Mouse (Mus musculus) gastrocnemius, postnatal 4 days (tissue): ENCODE data around the gene Tcaim. TPM values are rescaled to one million over a fixed set of nuclear protein-coding genes. Genes with fewer than 3 reads are reported as not detected.

Source experiments
- DNase-seq, 2 experiments: peaks; one replicate each; pipeline ENCODE4 v3.0.0; 2021 to 2022; ENCODE audit warnings: low spot score in 2 of 2, mixed read lengths in 2 of 2
- long read RNA-seq, 2 experiments: library from polyadenylated mRNA; stranded (forward); transcript quantifications; one replicate each; pipeline ENCODE4 v2.0.0; 2021
- total RNA-seq, 2 experiments: library from RNA; stranded (reverse); gene quantifications; 2 replicates each; pipeline ENCODE4 v1.2.3; 2021

Tcaim gene
- 10 to 100 TPM; 12.7 to 19.9 TPM for total RNA-seq
- long read RNA-seq, experiment 1, transcript Tcaim-201 (11 exons, 3,049 nt), result major isoform, 8 of 15 reads
- long read RNA-seq, experiment 1, partial matches to known transcripts, result 2 of 15 reads
- long read RNA-seq, experiment 1, other reads (novel, unspliced or antisense), result 5 of 15 reads
- long read RNA-seq, experiment 2, transcript Tcaim-201 (11 exons, 3,049 nt), result major isoform, 13 of 18 reads
- long read RNA-seq, experiment 2, partial matches to known transcripts, result 1 of 18 reads
- long read RNA-seq, experiment 2, other reads (novel, unspliced or antisense), result 3 of 18 reads

- peak; percentile 82 to 91 for DNase-seq
Measured at GRCm38 (mm10) chr9:122805053-122805844, at the start of gene Tcaim. Tcaim (plus strand) TSS chr9:122805539.

- no peak for DNase-seq
Measured at GRCm38 (mm10) chr9:122757614-122758013, 47.7 kb upstream of the Tcaim start.

DNA sequence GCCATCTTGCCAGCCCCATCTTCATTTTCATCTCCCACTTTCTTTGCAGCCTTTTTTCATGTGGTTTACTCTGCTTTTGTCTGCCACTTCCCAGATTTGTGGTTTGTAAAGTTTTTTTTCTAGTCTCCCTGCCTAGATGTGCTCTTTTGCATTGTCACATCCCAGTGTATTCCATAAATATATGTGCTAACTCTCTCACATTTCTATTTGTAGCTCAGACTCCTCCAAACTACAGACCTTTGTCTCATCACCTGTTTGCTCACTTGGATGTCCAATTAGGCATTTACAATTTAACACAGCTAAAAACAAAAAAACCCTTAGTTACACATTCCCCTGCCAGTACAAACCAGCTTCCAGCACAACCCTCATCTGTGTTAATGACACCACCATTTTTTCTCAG, 45.2 kb upstream of the Tcaim start:
- DNase-seq, result no peak

DNA sequence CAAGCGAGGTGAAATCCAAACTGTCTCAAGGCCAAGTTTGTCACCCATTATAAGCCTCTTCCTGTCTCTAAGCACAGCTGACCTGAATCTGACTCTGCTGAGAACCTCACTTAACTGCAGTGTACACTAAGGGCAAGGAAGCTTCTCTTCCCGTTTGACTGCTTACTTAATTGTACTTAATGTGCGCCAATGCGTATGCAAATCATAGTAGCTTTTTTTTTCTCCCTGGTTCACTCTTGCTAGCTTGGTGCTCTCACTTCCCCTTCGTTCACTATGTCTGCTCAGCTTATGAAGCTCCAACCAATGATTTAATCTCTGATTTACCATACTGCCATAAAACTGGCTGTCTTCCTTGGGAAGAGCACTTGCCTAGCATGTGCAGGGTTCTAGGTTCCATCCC, 20.1 kb upstream of the Tcaim start:
- DNase-seq, result no peak

GRCm38 (mm10) chr9:122786534-122786933, 18.8 kb upstream of the Tcaim start:
- DNase-seq, result no peak

DNA sequence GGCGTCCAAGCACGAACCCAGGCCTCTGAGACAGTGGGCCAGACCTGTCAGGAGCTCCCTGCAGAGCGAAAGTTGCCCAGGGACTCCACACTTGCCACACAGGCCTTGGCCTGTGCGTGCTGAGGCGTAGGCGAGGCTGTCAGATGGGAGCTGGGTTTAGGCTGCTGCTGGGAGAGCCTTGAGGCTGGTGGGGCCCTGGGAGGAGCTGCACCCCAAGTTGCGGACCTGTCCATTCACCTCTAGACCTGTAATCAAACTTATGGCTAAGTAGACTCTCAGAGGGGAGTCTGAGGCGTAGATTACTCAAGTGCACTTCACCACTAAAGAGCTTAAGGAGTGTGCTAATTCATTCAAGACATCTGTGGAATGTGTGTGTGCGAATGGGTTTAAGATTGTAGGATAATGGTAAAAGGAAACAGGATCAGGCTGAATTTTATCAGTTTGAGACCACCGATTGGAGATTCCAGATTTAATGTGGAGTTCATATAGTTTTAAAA, 554 bp downstream of the Tcaim start:
- DNase-seq, result no peak

- DNase-seq, result no peak
Measured at GRCm38 (mm10) chr9:122807186-122807585, 1.8 kb downstream of the Tcaim start.

DNA sequence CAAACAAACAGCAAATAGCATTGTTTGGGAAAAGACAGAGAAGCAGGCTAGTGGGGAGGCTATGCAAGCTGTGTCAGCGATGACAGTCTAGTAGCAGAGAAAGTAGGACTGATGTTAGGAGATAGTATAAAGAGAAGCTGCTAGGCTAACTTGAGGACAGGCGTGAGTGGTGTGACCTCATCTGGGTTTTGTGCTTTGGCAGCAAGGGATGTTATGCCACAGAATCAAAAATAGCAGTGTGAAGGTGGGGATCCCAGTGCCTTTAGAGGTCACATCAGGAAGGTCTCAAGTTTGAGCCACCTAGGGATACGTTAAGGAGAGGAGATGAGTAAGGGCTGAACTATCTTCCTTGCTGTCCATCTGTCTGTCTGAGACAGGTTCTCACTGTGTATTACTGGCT, 4.9 kb downstream of the Tcaim start:
- DNase-seq, result no peak

- no peak for DNase-seq
Measured at GRCm38 (mm10) chr9:122812386-122812785, 7.0 kb downstream of the Tcaim start.

DNA sequence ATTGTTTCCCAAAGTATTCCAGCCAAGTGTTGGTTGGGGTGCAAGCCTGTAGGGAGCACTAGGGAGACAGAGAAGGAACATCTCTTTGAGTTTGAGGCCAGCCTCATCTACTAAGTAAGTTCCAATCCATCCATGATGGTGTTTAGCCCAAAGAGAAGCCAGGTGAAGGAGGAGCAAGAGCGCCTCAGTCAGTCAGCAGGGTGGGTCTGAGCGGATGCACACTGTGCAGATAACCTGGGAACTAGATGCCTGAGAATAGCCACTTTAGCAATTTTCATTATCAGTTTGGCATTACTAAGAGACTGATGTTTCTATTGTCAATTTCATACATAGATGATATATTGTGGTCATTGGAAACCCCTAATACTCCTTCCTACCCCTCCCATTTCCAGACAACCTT, 9.4 kb downstream of the Tcaim start:
- no peak for DNase-seq

DNA sequence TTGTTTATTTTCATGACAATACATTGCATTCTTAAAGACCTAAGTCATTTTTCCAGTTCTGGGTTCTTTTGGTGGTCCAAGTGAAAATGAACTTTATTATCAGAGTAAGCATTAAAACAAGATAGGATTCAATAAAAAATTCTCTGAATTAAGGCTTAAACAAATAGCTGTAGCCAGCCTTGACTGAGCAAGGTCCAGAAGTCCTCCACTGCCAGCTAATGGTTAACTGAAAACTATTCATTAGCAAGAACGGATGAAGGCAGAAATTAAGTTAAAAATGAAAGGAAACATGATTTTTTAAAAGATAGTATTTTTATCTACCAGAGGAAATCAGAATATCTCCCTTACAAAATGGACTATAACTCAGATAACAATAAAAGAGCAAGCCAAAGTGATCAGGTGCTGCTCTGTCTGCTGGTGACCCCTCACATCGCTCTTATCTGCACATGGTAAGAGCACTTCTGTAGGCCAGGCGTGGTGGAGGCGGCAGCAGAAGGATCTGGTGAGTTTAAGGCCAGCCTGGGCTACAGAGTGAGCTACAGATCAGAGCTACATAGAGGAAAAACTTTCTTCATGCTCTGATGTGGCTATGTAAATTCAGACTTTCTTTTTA, 10.0 kb downstream of the Tcaim start:
- no peak for DNase-seq

GRCm38 (mm10) chr9:122823374-122824017, 18.2 kb downstream of the Tcaim start:
- DNase-seq, result no peak

DNA sequence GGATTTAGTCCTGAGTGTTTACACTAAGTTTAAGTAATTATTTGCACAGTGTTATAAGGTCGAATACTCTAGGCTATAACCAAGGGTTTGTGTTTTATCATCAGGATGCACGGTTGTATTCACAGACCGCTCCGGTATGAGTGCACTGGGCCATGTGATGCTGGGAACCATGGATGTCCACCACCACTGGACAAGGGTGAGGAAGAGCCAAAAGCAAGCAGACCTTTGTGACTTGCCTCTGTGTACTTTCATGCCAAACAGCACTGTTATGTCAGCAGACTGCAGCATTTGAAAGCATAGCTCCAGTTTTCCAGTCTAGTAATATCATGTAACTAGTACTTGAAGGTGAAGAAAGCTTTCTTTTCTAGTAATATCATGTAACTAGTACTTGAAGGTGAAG, 21.4 kb downstream of the Tcaim start:
- DNase-seq, result no peak

DNA sequence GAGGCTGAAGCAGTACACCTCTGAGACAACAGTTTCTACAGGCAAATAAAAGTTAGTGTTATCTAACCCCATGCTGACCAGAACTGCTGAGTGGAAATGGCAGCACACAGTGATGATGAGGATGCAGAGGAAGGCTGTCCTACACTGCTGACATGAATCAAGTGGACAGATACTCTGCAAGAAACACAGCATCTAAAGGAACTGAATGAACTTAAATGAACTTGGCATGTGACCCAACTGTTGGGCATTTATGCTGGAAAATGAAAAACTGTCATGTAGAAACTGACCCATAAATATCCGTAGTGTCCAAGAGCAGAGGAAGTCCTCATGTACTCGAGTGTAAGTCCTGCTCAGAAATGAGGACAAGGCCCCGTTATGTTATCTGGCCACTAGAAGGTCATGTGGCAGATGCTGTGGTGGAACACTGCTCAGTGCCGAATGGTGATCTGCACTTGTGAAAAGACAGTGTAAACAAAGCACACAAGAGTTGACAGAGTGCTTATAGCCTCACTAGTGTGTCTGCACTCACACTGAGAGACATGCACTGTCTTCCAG, 24.6 kb downstream of the Tcaim start:
- DNase-seq, result no peak

DNA sequence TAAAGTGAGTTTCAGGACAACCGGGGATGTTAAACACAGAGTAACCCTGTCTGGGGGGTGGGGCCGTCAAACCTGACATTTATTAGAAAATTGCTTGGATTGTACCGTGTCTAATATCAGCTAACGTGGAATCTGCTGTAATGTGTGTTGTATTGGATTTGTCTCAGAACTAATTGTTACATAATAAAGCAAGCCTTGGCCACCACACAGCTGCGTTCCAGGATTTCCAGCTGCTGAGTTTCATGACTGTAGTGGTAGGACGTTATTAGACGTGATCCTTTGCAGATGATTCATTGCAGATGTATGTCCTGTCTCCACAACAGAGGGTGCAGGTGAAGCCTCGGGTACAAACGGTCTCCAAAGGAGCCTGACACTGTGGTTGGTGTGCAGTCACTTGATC, 30.8 kb downstream of the Tcaim start:
- DNase-seq, result no peak

DNA sequence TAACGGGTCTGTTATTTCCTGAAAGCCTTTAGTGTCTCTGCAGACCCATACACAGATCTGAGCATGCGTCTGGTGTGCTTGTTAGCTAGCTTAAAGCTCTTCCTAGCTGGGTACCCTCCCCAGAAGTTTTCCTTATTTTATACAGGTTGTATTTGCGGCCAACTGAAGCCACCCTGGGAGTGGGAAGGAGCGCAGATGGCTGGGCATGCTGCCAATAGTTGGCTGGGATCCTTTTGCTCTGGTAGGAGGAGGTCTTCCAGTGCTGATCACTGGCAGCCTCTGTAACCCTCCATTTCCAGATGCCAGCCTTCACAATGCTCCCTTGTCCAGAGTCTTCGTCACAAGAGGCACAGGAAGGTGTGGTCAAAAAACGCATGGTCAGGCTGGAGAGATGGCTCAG, 31.5 kb downstream of the Tcaim start:
- DNase-seq, result peak in 1 of 2 experiments; percentile 56

- no peak for DNase-seq
Measured at GRCm38 (mm10) chr9:122837216-122837615, 31.9 kb downstream of the Tcaim start.

DNA sequence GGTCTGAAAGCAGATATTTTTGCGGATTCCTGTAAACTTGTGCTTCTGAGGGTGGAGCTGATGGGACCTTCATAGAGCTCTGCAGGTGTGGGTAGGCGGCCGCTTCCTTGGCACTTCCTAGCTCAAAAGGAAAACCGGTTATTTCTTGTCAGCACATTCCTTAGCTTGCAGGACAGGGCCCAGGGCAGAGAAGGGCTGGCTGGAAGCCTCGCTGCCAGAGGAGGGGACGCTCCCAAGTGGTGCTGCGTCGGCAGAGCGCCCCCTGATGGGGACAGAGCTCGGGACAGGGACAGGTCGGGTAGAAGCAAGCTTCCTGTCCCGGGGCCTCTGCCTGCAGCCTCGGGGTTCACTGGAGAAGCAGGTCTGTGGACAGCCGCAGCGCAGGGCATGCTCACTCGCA, 32.3 kb downstream of the Tcaim start:
- DNase-seq, result peak; percentile 23 to 34

DNA sequence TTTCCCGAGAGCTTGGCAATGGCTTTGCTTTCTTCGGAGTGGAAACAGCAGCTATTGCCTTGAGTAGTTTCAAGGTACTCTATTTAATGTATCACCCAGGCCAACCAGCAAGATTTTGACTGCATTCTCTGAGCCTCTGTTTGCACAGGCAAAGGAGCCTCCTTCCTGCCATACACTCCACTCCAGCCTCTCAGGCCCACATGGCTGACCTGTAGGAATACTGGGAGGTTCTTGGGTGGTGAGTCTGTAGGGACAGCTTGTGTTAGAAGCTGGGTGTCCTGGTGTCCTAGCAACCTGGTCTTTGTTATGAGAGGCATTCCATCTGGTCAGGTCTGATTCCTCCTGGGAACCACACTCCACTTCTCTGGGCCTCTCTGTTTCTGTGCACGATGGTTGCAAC, 38.4 kb downstream of the Tcaim start, which contains the start of gene Gm35549:
TSS of gene Gm35549 (minus strand) at position 276 of the 400 bp plus-strand sequence.
- no peak for DNase-seq

DNA sequence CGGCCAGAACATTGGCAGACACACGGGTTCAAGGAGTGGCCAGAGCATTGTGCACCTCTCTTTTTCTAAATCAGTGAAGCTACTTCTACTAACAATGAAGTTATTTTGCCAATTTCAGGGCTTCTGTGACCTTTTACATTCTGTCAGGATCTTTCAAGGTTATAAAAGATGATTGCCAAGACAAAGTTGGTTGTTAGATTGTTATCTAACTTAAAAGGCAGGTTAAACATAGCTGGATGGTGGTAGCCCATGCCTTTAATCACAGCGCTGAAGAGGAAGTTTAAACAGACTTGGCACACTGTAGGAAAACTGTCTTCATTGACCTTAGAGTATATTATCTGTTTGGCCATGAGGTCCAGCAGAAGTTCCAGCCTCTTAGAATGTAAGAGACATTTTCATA, 40.3 kb downstream of the Tcaim start:
- DNase-seq, result no peak

GRCm38 (mm10) chr9:122846156-122846555, 40.8 kb downstream of the Tcaim start:
- peak in 1 of 2 experiments; percentile 15 for DNase-seq
